Mouse (Mus musculus) small intestine, adult 2 months (tissue): ENCODE measurements at regions not wholly inside any gene's neighbourhood (a gene's known extent, or its start where the extent isn't known, plus 50 kb on each side); places are given as distances from the start of the nearest gene placed in this dataset.

ENCODE experiments used
- CTCF ChIP-seq: fragments of 200-500 bp; IDR thresholded peaks from 2 replicates; pipeline ENCODE4 v1.5.1; 2012; ENCODE audit warnings: low read depth, mild to moderate bottlenecking, control low read depth, inconsistent platforms, low read length, moderate library complexity, mixed read lengths; ENCODE audit not compliant: insufficient replicate concordance, insufficient read length; ENCODE audit errors: extremely low read depth
- POLR2A ChIP-seq: fragments of 200-500 bp; IDR thresholded peaks from 2 replicates; pipeline ENCODE4 v1.6.1; 2012; ENCODE audit warnings: low read depth, mild to moderate bottlenecking, control low read depth, inconsistent platforms, low read length, moderate library complexity

- TF ChIP-seq CTCF (no peak), POLR2A (no peak)
These were observed 445.1 kb upstream of the Meis1 start for GRCm38 (mm10) chr11:19463730-19464358.
